Mouse (Mus musculus): ENCODE measurements at regions not wholly inside any gene's neighbourhood (a gene's known extent, or its start where the extent isn't known, plus 50 kb on each side); places are given as distances from the start of the nearest gene placed in this dataset.
A peak's percentile ranks its signal among the peaks of the same experiment; 100 is the strongest.

DNA sequence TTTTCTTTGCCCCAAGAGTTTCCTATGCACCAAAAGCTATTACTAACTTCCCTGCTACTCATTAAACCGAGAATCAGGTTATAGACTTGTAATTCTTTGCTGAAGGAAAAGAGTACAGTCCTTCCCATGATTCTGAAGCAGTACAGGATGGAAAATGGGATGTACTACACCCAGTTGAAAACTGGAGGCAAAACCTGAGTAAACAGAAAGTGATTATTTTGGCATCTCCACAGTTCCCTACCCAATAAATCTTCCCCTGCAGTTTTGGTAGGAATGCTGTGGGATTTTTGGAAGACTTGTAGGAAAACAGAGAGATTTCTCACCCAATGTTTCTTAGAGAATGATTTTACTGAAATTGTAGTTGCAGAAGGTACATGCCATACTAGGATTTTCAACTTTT is 268.5 kb downstream of the Dio2 start:
- no peak for DNase-seq (ENCODE audit: low read depth)

DNA sequence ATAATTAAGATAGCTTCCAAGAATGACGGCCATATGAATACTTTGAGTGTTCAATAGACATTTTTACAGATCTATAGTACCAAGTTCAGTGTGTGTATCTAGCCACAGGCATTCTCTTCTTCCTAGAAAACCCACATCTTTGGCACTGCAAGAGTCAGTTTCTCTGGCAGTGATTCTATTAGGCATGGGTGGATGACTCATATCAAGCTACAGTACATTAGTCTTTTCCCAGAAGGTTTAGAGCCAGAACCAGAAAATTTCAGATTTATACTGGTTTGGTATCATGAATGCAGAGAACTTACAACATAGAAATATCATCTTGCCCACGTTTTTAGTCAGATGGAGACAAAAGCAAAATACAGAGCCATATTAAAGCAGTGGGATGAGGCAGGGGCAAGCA is 278.1 kb downstream of the Dio2 start:
- DNase-seq (ENCODE audit: low read depth), result no peak

DNA sequence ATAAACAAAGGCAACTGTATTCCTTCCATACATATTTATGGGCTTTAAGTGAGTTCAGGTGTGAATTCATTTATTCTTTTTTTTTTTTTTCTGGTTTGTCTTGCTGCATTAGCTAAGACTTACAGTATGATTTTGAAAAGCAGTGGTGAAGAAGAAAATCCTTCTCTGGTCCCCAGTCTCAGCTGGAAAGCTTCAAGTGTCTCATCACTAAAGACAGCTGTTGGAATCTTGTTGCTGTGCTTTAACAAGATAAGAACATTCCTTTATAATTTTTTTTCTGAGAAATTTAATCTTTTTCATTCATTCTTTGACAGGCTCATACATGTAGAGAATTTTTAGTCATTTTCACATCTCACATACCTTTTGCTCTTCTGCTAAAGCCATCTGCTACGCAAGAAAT is 297.6 kb downstream of the Dio2 start:
- no peak for DNase-seq (ENCODE audit: low read depth)

DNA sequence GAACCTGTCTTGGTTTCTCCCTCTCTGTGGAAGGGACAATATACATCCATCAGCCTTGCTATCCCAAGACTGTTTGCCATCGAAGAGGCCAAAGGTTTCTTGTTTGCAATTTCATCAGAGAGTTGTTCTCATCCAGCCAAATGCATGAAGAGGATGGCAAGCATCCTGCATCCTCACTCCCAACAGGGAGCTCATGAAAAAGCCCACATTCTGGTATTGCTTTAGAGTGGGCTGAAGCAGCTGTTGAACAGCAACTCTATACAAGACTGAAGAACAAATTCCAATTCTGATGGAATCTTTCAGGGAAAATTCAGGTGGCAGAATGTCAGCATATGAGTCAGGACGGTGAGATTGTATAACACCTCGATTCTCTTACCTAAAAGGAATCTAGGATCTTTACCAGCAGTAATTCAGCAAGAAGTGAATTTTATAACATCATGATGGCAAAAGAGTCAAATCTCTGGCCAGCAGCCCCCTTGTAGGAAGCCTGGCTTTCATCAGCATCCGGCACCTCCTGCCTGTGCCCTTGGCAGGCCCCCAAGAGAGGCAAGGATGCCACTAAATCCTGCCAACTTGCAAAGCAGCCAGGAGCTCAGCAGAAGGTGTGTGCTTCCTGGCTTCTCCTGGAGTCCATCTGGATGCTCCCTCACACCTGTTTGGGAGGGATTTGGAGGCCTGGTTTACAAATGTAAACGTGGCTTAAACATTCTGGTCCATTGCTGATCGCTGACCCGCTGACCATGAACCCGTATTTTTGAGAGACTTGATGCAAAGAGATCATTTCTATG is 312.8 kb downstream of the Dio2 start:
- no peak for DNase-seq (ENCODE audit: low read depth)

DNA sequence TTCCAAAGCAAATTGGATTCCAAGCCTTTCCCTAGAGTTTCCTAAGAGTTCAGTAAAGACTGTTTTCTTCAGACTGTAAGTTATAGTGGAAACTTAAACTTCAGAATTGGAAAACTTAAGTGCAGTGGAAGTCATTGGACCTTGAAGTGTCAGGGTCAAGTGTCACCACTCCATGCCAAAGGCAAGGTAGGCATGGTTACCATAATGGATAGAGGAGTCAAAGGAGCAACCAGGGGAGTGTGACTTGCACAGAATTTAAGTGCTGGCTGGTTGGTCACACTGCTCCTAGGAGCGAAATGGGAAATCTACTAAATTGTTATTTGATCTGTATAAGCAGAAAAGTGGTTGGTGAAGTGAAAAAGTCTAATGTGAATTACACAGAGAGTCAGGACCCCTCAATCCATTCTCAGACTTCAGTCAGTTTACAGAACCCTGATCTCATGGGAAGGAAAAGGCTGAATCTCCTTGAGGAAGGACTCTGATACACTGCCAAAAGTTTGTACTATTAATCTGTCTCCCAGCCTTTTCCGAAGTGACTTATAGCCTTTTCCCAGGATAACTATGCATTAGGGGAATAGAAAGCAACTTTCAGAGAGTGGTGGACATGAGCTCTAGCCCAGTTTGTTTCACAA is 320.5 kb downstream of the Dio2 start:
- no peak for DNase-seq (ENCODE audit: low read depth)

DNA sequence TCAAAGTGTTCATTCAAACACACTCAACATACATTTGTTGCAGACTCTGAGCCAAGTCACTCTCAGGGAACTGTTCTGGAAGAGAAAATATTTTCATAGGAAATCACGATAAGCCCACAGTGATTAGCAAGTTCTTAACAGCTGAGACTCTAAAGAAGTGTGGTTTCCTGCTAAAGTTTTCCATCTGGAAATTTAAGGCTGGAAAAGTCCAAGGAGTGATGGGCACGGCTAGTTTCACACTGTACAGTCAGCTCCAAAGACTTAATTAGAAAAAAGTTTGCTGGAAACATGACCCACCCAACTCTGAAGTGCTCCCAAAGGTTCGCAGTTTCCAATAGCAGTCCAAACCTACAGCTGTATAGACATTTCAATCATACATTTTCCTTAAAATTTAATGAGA is 329.5 kb downstream of the Dio2 start:
- no peak for DNase-seq (ENCODE audit: low read depth)

DNA sequence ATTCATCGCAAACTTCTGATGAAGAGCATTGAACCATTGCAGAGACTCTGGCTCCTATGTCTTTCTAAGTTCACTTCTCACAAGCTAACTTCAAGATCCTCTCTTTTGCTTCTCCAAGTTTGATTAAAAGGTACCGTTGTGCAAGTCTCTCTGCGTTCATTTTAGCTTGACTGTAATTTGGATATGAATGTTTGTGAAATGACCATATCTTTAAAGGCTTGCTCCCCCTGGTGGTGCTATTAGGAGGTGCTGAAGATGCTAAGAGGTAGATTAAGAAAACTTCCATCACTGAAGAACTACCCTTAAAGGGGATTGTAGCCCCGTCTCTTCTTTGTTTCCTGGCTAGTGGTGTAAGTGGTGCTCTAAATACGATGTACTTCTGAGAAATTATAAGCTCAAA is 339.7 kb downstream of the Dio2 start:
- peak; percentile 46 for DNase-seq (ENCODE audit: low read depth)
